Mouse (Mus musculus): Measurements from ENCODE around the gene Bub1b.

DNA sequence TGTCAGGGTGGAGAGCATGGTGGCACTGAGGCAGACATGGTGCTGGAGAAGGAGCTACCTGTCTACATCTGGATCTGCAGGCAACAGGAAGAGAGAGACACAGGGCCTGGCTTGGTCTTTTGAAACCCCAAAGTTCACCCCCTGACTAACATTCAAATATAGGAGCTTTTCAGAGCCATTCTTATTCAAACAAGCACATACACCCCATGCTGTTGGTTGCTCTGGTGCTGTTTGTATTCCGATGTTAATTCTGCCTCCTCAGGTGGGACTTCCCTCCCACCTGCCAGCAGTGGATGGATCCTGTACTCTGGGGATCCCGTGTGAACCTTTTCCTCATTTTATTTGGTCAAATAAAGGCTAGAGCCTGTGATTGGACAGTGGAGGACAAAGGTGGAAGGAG is 22.1 kb downstream of the Bub1b start:
- TF ChIP-seq POLR2A (IDR thresholded peaks at IDR 0.05; ENCODE audit: extremely low read depth, insufficient read depth, low read length) (no peak), CTCF (IDR thresholded peaks at IDR 0.05; ENCODE audit: extremely low read depth, insufficient read depth, low read length) (no peak)
